Mouse (Mus musculus): Measurements from ENCODE around the gene E2f8. TPM values are rescaled to one million over a fixed set of nuclear protein-coding genes. Genes with fewer than 3 reads are reported as not detected.
A peak's percentile ranks its signal among the peaks of the same experiment; 100 is the strongest.

The E2f8 gene
- polyA plus RNA-seq, 1 experiment: 19.7 TPM

DNA sequence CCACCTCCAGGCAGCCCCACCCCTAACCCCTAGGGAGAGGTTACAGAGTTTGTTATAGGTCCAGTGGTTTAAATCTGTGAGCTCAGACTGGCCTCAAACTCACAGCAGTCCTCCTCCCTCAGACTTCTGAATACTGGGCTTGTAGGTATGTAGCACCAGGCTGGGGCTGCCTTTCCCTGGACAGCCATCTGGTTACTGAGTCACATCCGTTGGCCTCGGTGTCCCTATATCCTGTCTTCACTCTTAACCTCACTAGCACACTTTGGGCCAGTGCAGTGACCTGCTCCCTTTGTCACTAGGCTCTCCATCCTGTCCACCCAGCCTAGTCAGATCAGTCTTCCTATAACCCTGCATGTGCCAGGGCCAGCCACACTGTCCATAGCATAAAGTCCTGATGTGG lies 7.4 kb upstream of the E2f8 start:
- H3K4me2 ChIP-seq (ENCODE audit: low read depth): peak overlapping the region; percentile 78
- H3K36me3 ChIP-seq (ENCODE audit: control insufficient read depth, insufficient read depth): no peaks in the 10 kb centered on the region
- no peaks in the 10 kb centered on the region for H3K27me3 ChIP-seq (ENCODE audit: control insufficient read depth, insufficient read depth, insufficient read length)
- no peaks in the 10 kb centered on the region for H3K79me2 ChIP-seq (ENCODE audit: control insufficient read depth, insufficient read depth)
- TF ChIP-seq REST (IDR thresholded peaks at IDR 0.05; ENCODE audit: insufficient read depth, insufficient read length) (no peak), POLR2A (IDR thresholded peaks at IDR 0.05; ENCODE audit: insufficient read length, low read depth) (peak; percentile 26)
- no peak overlapping the region for H3K4me3 ChIP-seq
- H3ac ChIP-seq (ENCODE audit: control insufficient read depth, insufficient read length): no peak overlapping the region

GRCm38 (mm10) chr7:48887973-48888372 lies 6.6 kb upstream of the E2f8 start:
- Histone ChIP-seq H3ac (ENCODE audit: control insufficient read depth, insufficient read length) (no peak overlapping the region), H3K27me3 (ENCODE audit: control insufficient read depth, insufficient read depth, insufficient read length) (no peaks in the 10 kb centered on the region), H3K4me3 (no peak overlapping the region), H3K36me3 (ENCODE audit: control insufficient read depth, insufficient read depth) (no peaks in the 10 kb centered on the region), H3K79me2 (ENCODE audit: control insufficient read depth, insufficient read depth) (no peaks in the 10 kb centered on the region), H3K4me2 (ENCODE audit: low read depth) (peak overlapping the region; percentile 78)
- TF ChIP-seq TCF12 (IDR thresholded peaks at IDR 0.05; ENCODE audit: insufficient read depth, poor library complexity, severe bottlenecking) (peak; percentile 28), CEBPB (IDR thresholded peaks at IDR 0.05; ENCODE audit: insufficient read depth, poor library complexity, severe bottlenecking) (no peak), MYOG (IDR thresholded peaks at IDR 0.05; ENCODE audit: control insufficient read depth in 1 of 3, insufficient read depth in 1 of 3, insufficient read length in 2 of 3, low read depth in 2 of 3) (peak in 1 of 3 experiments; percentile 77), POLR2A (IDR thresholded peaks at IDR 0.05; ENCODE audit: insufficient read length, low read depth) (no peak), MYOD1 (IDR thresholded peaks at IDR 0.05; ENCODE audit: control insufficient read depth in 1 of 3, insufficient read length in 2 of 3, low read depth in 2 of 3) (peak in 2 of 3 experiments; percentile 51 to 84)

DNA sequence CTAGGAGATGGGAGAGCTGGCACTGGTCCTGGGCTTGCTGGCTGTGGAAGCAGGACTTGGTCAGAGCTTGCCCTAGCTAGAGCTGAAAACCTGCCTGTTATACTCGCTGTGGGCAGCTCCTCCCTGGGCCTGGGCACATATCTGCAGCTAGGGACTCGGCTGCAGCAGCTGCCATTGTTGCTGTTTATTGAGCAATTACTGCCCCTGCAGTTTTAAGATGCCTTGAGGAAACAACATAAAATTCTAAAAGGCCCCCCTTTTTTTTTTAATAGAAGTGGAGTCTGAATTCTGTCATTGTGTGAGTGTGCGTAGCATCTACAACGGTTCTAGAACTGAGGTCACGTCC lies 2.8 kb upstream of the E2f8 start:
- no peak overlapping the region for H3K4me3 ChIP-seq
- H3K27me3 ChIP-seq (ENCODE audit: control insufficient read depth, insufficient read depth, insufficient read length): no peaks in the 10 kb centered on the region
- H3K4me2 ChIP-seq (ENCODE audit: low read depth): peak overlapping the region; percentile 86
- TF ChIP-seq E2F4 (IDR thresholded peaks at IDR 0.05; ENCODE audit: insufficient read depth): no peak
- no peak for TF ChIP-seq TCF12 (IDR thresholded peaks at IDR 0.05; ENCODE audit: insufficient read depth, poor library complexity, severe bottlenecking)
- TF ChIP-seq POLR2AphosphoS2 (IDR thresholded peaks at IDR 0.05; ENCODE audit: insufficient read length, low read depth): no peak
- peak in 1 of 3 experiments; percentile 55 for TF ChIP-seq MYOG (IDR thresholded peaks at IDR 0.05; ENCODE audit: control insufficient read depth in 1 of 3, insufficient read depth in 1 of 3, insufficient read length in 2 of 3, low read depth in 2 of 3)
- peak; percentile 55; the same call in 1 of the 2 replicates for TF ChIP-seq CEBPB (IDR thresholded peaks at IDR 0.05; ENCODE audit: insufficient read depth, poor library complexity, severe bottlenecking)
- H3K36me3 ChIP-seq (ENCODE audit: control insufficient read depth, insufficient read depth): no peaks in the 10 kb centered on the region
- H3ac ChIP-seq (ENCODE audit: control insufficient read depth, insufficient read length): no peak overlapping the region
- H3K79me2 ChIP-seq (ENCODE audit: control insufficient read depth, insufficient read depth): peaks cover 15% of the 10 kb centered on the region

DNA sequence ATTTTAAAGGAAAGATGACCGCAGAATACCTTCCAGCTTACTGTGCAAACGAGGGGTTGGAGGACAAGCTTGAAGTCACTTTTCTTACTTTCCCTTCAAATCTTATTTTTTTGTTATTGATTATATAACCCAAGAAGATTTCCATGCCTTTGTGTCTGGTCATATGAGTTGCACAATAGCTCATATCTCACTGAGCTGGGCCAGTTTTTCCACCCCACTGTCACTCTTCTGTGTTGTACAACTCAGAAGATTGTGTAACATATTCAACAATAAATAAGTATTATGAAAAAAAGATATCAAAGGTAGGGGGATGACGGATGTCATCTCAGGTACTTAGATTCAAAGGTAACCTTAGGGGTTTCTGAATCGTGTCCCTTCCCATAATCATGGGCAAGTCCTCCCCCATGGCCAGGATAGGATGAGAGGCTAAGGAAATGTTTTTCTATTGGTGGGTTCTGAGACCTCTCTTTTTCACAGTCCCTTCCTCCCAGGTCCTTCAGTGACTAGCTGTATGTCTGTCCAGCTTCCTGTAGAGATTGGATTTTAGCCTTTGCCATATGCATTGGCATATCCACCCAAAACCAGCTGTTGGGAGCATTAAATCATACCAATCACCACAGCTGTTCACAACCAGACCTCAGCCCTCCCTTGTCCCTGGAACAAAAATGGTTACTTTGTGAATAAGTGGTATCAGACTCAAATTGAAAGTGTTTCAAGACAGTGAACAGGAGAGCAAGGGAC lies 2.3 kb upstream of the E2f8 start:
- peak overlapping the region; percentile 86 for H3K4me2 ChIP-seq (ENCODE audit: low read depth)
- TF ChIP-seq TCF3 (IDR thresholded peaks at IDR 0.05; ENCODE audit: insufficient read length, low read depth) (no peak), TCF12 (IDR thresholded peaks at IDR 0.05; ENCODE audit: insufficient read depth, poor library complexity, severe bottlenecking) (peak; percentile 74), MYOD1 (IDR thresholded peaks at IDR 0.05; ENCODE audit: control insufficient read depth in 1 of 3, insufficient read length in 2 of 3, low read depth in 2 of 3) (peak; percentile 23 to 95 (median 94)), CEBPB (IDR thresholded peaks at IDR 0.05; ENCODE audit: insufficient read depth, poor library complexity, severe bottlenecking) (peak; percentile 84)
- H3K36me3 ChIP-seq (ENCODE audit: control insufficient read depth, insufficient read depth): no peaks in the 10 kb centered on the region
- H3ac ChIP-seq (ENCODE audit: control insufficient read depth, insufficient read length): no peak overlapping the region
- H3K27me3 ChIP-seq (ENCODE audit: control insufficient read depth, insufficient read depth, insufficient read length): no peaks in the 10 kb centered on the region
- H3K4me3 ChIP-seq: no peak overlapping the region
- H3K79me2 ChIP-seq (ENCODE audit: control insufficient read depth, insufficient read depth): peaks cover 20% of the 10 kb centered on the region

DNA sequence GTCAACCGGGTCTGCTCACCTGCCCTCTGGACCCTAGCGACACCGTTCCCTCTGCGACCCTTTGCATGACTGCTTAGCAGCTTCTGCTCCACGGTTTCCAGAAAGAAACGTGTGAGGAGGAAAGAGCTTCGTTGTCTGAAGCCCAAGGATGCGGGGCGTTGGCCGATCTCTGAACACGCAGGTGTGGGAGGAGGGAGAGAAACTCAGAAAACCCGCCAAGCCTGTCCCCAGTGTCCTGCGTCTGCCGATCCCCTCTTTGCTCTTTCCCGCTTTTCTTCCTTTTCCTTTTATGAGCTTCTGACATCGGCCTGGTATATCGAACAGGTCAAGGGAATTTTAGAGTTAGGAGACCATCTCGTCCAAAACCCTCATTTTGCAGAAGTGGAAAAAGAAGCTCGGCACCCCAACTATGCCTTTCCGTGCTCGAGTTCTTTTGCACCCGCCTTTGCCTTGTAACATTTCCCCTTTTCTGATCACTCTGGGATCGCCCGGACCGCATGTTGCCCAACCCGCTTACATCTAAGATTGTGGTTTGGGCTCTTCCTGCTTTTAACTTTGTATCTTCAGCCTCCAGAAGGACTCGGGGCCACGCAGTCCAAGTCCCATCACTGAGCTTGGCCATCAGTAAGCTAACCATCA lies 694 bp upstream of the E2f8 start:
- H3K27me3 ChIP-seq (ENCODE audit: control insufficient read depth, insufficient read depth, insufficient read length): no peaks in the 10 kb centered on the region
- H3ac ChIP-seq (ENCODE audit: control insufficient read depth, insufficient read length): peak overlapping the region; percentile 20
- TF ChIP-seq TCF12 (IDR thresholded peaks at IDR 0.05; ENCODE audit: insufficient read depth, poor library complexity, severe bottlenecking): no peak
- TF ChIP-seq POLR2A (IDR thresholded peaks at IDR 0.05; ENCODE audit: insufficient read length, low read depth): peak; percentile 17
- H3K79me2 ChIP-seq (ENCODE audit: control insufficient read depth, insufficient read depth): peaks cover 32% of the 10 kb centered on the region
- peak overlapping the region; percentile 75 for H3K4me3 ChIP-seq
- peak overlapping the region; percentile 86 for H3K4me2 ChIP-seq (ENCODE audit: low read depth)
- H3K36me3 ChIP-seq (ENCODE audit: control insufficient read depth, insufficient read depth): peaks cover 5% of the 10 kb centered on the region
